Mouse (Mus musculus): ENCODE results near the gene Stk33. TPM values are rescaled to one million over a fixed set of nuclear protein-coding genes. Genes with fewer than 3 reads are reported as not detected.

The Stk33 gene
- not detected for polyA plus RNA-seq (2015; fragmentation: Illumina TruSeq; extraction: RNeasy Lipid Tissue Mini Kit (QIAGEN cat#74804); ENCODE audit: insufficient read depth, low replicate concordance)

DNA sequence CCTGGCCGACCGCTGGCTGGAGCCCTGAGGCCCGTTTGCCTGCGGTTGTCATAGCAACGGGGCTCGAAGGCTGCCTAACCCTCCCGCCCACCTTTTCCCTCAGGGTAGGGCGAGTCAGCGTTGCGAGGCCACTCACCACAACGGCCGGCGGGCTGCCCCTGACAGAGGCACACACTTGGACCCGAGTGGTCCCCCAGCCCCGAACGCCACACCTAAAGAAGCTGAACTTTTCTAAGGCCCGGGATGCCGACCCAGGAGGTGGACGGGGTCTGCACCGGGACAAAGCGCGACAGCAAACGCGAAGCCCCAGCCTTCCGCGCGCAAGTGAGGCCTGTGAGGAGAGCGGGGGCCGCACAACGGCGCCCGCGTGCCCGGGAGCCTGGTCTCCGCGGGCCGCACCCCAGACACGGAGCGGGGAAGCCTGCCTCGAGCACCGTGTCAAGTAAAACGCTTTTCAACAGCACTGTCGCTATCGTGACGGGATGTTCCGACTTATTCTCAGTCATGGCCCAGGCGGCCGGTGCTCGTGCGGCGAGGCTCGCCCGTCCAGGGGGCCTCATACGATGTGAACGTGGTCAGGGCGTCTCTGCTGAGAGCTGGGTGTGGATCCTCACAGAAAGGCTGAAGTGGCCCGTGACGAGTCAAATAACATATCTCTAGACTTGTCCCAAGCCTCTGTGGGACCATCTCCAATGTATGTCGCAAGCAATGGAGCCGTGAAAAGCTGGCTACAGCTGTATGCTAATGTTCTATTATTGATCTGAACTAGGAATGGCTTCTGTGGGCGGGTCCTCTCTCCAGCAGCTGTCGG lies at the start of gene Stk33:
Gene Stk33, minus strand, starts transcription at position 301 of the 811 bp plus-strand sequence.

Other genes starting within 250 kb of the Stk33 start
- gene Trim66, start 69.1 kb upstream of the Stk33 start, polyA plus RNA-seq (2015; fragmentation: Illumina TruSeq; extraction: RNeasy Lipid Tissue Mini Kit (QIAGEN cat#74804); ENCODE audit: insufficient read depth, low replicate concordance) = 0.04 TPM
- gene Rpl27a, start 80.1 kb upstream of the Stk33 start, polyA plus RNA-seq (2015; fragmentation: Illumina TruSeq; extraction: RNeasy Lipid Tissue Mini Kit (QIAGEN cat#74804); ENCODE audit: insufficient read depth, low replicate concordance) = 813 TPM

Measured in spleen, adult 10 weeks (tissue).